Mouse (Mus musculus) kidney, adult 2 months (tissue): ENCODE measurements at regions not wholly inside any gene's neighbourhood (a gene's known extent, or its start where the extent isn't known, plus 50 kb on each side); places are given as distances from the start of the nearest gene placed in this dataset.
A peak's percentile ranks its signal among the peaks of the same experiment; 100 is the strongest.

Experiments used
- DNase-seq: peaks from one replicate; pipeline ENCODE4 v3.0.0; 2021
- H3K27ac ChIP-seq: fragments of 200-500 bp; 2 replicates; pipeline ENCODE4 v1.5.1; 2012; ENCODE audit warnings: low read depth, low read length, control low read depth, inconsistent platforms; ENCODE audit not compliant: insufficient read depth
- H3K27me3 ChIP-seq: fragments of 200-500 bp; replicated peaks from 2 replicates; pipeline ENCODE4 v1.6.1; 2012; ENCODE audit warnings: mild to moderate bottlenecking, moderate library complexity, low read length, inconsistent platforms; ENCODE audit not compliant: control insufficient read depth, insufficient read depth
- H3K36me3 ChIP-seq: fragments of 200-500 bp; 2 replicates; pipeline ENCODE4 v1.6.1; 2012; ENCODE audit warnings: mild to moderate bottlenecking, moderate library complexity, low read length, inconsistent platforms; ENCODE audit not compliant: control insufficient read depth, insufficient read depth
- H3K4me1 ChIP-seq: fragments of 200-500 bp; 2 replicates; pipeline ENCODE4 v1.6.1; 2011; ENCODE audit warnings: low read length; ENCODE audit not compliant: control insufficient read depth, insufficient read depth
- H3K4me3 ChIP-seq: fragments of 200-500 bp; 2 replicates; pipeline ENCODE4 v1.5.1; 2011; ENCODE audit warnings: mild to moderate bottlenecking, low read depth, low read length, control low read depth; ENCODE audit not compliant: insufficient read depth
- CTCF ChIP-seq: fragments of 200-500 bp; conservative IDR thresholded peaks from 2 replicates; pipeline ENCODE4 v1.5.1; 2011; ENCODE audit warnings: low read depth, mild to moderate bottlenecking, control low read depth, low read length, moderate library complexity, mixed read lengths; ENCODE audit not compliant: insufficient read depth, insufficient read length
- POLR2A ChIP-seq: fragments of 200-500 bp; IDR thresholded peaks from one replicate; pipeline ENCODE4 v1.6.1; 2011; ENCODE audit warnings: low read depth, low read length, control low read depth
- WGBS: fragments of 180-500 bp; shearing (Covaris S2); methylation state at CpG from one replicate; pipeline ENCODE4 v1.1.7; 2018; 5-methylcytosine and 5-hydroxymethylcytosine counted together

DNA sequence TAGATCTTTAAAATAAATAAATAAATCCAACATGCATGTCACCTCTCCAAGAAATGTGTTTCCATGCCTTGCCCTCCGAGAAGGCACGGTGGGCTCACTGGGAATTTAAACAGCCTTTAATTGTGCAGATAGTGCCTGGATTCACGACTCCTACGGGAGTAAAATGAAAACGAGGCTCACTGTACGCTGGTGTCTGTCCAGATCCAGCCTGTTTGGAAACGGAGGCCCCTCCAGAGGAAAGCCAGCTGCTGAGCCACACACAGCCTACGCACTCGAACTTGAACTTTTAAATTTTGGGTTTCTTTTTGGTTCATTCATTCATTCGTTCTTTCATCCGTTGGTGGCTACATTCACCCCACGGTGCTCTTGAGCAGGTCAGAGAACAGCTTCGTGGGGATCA, 175.1 kb upstream of the Dyrk2 start:
- Histone ChIP-seq H3K27me3 (no peaks in the 10 kb centered on the region), H3K4me1 (no peaks in the 10 kb centered on the region), H3K36me3 (no peaks in the 10 kb centered on the region), H3K4me3 (no peak overlapping the region), H3K27ac (no peak overlapping the region)
- WGBS, result 79% methylated on average over 13 of the region's 13 CpGs
- TF ChIP-seq POLR2A, result no peak
- TF ChIP-seq CTCF, result no peak
- no peak for DNase-seq

DNA sequence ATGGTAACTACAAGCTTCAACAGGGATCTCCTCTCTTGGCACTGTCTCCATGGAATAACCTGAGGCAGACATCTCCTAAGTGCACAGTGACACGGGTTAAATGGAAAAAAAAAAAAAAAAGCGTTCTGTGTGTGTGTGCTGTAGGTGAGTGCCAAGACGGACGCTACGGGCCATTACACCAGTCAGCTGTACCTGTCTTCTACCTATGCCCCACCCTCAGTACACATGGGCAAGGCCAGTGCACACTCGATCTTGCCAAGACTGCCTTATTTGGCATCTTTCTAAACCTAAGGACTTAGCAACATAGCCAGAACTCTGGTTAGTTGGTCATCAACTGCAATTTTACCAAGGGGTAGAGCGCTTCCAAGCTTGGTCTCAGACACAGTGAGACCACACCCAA, 173.1 kb upstream of the Dyrk2 start:
- Histone ChIP-seq H3K4me1 (no peaks in the 10 kb centered on the region), H3K36me3 (no peaks in the 10 kb centered on the region), H3K27ac (no peak overlapping the region), H3K4me3 (no peak overlapping the region), H3K27me3 (no peaks in the 10 kb centered on the region)
- 68% methylated on average over 7 of the region's 7 CpGs for WGBS
- no peak for DNase-seq
- no peak for TF ChIP-seq CTCF
- no peak for TF ChIP-seq POLR2A

DNA sequence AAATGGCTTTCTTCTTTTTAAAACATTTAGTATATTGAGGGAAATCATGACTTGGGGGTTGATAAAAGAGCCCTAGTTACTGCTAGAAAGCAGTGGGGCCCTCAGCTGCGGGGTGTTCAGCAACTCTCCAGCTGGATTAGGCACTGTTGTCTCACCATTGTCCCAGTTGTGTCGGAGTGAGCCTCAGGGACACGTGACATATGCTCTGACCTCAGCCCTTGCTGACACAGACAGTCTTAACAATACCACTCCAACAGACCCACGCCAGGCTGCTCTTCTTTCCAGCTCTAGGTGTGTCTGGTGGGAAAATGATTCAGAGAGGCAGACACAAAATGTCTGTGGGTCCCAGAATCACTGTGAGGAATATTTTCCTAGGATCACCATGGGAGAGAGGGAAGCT, 170.2 kb upstream of the Dyrk2 start:
- Histone ChIP-seq H3K27me3 (no peaks in the 10 kb centered on the region), H3K4me3 (no peak overlapping the region), H3K4me1 (no peaks in the 10 kb centered on the region), H3K36me3 (no peaks in the 10 kb centered on the region), H3K27ac (no peak overlapping the region)
- TF ChIP-seq POLR2A (no peak), CTCF (no peak)
- whole genome bisulfite sequencing, result 55% methylated on average over 4 of the region's 4 CpGs
- no peak for DNase-seq

DNA sequence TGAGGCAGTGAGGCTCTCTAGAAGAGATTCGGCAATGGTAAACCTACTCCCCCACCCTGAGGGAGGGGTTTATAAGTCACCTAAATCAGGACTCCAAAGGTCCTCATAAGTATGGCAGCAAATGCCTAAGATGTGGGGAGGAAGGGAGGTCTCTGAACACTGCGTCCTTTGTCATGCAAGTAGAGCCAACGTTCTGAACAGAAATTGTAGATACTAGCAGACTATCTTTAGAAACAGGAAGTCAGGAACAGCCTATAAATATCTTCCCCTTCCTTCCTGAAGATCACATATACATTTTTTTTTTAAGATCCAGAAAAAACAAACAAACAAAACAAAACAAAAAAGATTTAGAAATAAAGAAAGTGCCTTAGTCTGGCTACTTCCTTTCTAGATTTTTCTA, 169.7 kb upstream of the Dyrk2 start:
- Histone ChIP-seq H3K4me1 (no peaks in the 10 kb centered on the region), H3K27ac (0 out of 2 replicates have a peak overlapping the region, but pooled peaks have one; percentile 49), H3K36me3 (no peaks in the 10 kb centered on the region), H3K27me3 (no peaks in the 10 kb centered on the region), H3K4me3 (no peak overlapping the region)
- DNase-seq, result no peak
- 45% methylated on average over 3 of the region's 3 CpGs for WGBS
- TF ChIP-seq CTCF (no peak), POLR2A (no peak)

DNA sequence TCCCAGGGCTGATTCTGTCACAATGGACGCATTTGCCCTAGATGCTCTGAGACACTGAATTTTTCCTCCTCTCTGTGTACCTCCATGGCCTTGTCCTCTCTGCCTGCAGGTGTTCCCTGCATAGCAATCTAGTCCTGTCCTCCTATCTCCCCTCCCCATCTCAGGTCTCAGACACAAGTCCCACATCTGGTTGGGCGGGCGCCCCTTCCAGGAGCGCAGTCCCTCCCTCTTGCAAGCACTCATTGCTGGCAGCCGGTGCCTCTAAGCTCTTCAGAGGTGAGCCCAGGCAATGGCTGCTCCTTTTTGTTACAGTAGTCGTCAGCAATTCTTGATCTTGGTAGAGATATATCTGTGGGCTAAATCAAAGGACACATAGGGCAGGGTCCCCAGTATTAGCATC, 169.0 kb upstream of the Dyrk2 start:
- H3K27ac ChIP-seq, result no peak overlapping the region
- H3K27me3 ChIP-seq, result no peaks in the 10 kb centered on the region
- no peak for TF ChIP-seq POLR2A
- TF ChIP-seq CTCF, result no peak
- H3K36me3 ChIP-seq, result no peaks in the 10 kb centered on the region
- no peak overlapping the region for H3K4me3 ChIP-seq
- 87% methylated on average over 6 of the region's 6 CpGs for WGBS
- no peaks in the 10 kb centered on the region for H3K4me1 ChIP-seq
- DNase-seq, result no peak

DNA sequence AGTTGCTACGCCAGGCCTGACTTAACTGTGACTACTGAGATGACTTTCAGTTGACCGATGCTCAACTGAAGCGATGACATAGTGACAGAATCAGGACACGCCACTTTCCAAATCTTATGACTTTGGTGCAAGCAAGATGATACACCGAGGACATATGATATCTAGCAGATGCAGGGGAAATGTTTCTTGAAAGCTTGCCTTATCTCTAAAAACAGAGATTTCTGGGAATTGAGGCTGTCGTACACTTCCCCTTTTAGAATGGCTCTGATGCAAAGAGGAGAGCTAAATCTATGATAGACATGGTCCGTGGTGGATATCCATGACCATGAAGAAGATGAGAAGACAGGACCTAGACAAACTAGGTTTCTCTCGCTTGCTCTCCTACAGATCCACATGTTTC, 167.8 kb upstream of the Dyrk2 start:
- no peaks in the 10 kb centered on the region for H3K27me3 ChIP-seq
- no peak for DNase-seq
- H3K4me1 ChIP-seq, result no peaks in the 10 kb centered on the region
- WGBS, result 93% methylated on average over 8 of the region's 8 CpGs
- no peak overlapping the region for H3K27ac ChIP-seq
- H3K36me3 ChIP-seq, result no peaks in the 10 kb centered on the region
- H3K4me3 ChIP-seq, result no peak overlapping the region
- no peak for TF ChIP-seq POLR2A
- no peak for TF ChIP-seq CTCF

DNA sequence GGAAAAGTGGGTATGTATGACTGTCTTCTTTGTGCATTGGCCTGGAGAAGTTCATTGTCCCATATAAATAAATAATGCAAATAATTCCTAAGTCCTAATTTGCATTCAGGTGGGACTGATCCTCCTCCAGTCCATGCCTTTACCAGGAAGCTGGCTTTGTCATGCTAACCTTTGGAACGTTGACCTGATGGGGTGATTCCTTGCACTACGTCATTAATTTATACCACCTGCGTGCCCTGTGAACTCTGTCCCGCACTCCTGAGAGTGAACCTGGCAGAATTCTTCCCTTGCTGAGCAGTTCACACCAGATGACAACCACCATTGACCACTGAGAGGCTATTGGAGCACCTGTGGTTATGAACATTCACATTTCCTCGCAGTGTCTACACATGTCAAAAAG, 165.9 kb upstream of the Dyrk2 start:
- TF ChIP-seq CTCF (no peak), POLR2A (no peak)
- Histone ChIP-seq H3K4me3 (no peak overlapping the region), H3K27me3 (no peaks in the 10 kb centered on the region), H3K4me1 (no peaks in the 10 kb centered on the region), H3K27ac (no peak overlapping the region), H3K36me3 (no peaks in the 10 kb centered on the region)
- WGBS, result 78% methylated on average over 5 of the region's 5 CpGs
- DNase-seq, result no peak

DNA sequence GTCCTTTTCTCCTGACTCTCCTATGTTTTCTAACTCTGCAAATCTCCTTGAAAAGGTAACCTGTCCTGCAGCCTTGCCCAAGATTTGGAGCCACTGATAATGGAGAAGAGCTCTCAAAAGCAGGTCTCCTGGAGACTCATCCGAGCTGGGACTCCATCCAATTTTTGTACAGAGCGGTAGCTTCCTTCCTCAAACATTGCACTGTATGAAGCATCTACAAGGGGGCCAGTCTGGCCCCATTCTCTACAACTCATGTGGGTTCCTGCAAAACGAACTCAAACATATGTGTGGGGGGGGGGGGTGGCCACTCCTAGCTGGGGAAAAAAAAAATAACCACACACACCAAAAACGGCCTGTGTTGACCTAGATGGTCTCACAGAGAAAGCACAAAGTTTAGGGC, 164.4 kb upstream of the Dyrk2 start:
- WGBS, result 65% methylated on average over 4 of the region's 4 CpGs
- no peak for TF ChIP-seq CTCF
- no peak for TF ChIP-seq POLR2A

More for the DNA sequence above, 164.4 kb upstream of the Dyrk2 start:
- Histone ChIP-seq H3K27ac (no peak overlapping the region), H3K4me1 (no peaks in the 10 kb centered on the region), H3K27me3 (no peaks in the 10 kb centered on the region), H3K36me3 (no peaks in the 10 kb centered on the region), H3K4me3 (no peak overlapping the region)
- no peak for DNase-seq
